Mouse (Mus musculus) forebrain, embryonic 14.5 days (tissue): ENCODE measurements around the gene Fgfr2. TPM values are rescaled to one million over a fixed set of nuclear protein-coding genes. Genes with fewer than 3 reads are reported as not detected.
A peak's percentile ranks its signal among the peaks of the same experiment; 100 is the strongest.

ENCODE experiments used
- ATAC-seq: fragments of 200-750 bp; cut with Nextera tagmentation; 2 replicates; pipeline ENCODE4 v1.8.0; 2017; ENCODE audit warnings: mild to moderate bottlenecking, moderate library complexity
- DNase-seq: peaks from one replicate; pipeline ENCODE4 v3.0.0-alpha.2; 2015; ENCODE audit warnings: low spot score
- H3K27ac ChIP-seq: fragments of 300-500 bp; sonication (generic); 2 replicates; pipeline ENCODE4 v1.5.1; 2014; ENCODE audit warnings: low read depth, mild to moderate bottlenecking, control low read depth, low read length, moderate library complexity
- H3K27me3 ChIP-seq: fragments of 300-500 bp; sonication (generic); replicated peaks from 2 replicates; pipeline ENCODE4 v1.6.1; 2014; ENCODE audit warnings: low read length, control low read depth, mixed read lengths; ENCODE audit not compliant: control insufficient read depth, insufficient read depth
- H3K36me3 ChIP-seq: fragments of 300-500 bp; sonication (generic); 2 replicates; pipeline ENCODE4 v1.6.1; 2014; ENCODE audit warnings: low read length, control low read depth; ENCODE audit not compliant: control insufficient read depth, insufficient read depth
- H3K4me1 ChIP-seq: fragments of 300-500 bp; sonication (generic); 2 replicates; pipeline ENCODE4 v1.6.1; 2014; ENCODE audit warnings: antibody characterized with exemption, low read length, control low read depth; ENCODE audit not compliant: control insufficient read depth, insufficient read depth
- H3K4me2 ChIP-seq: fragments of 300-500 bp; sonication (generic); 2 replicates; pipeline ENCODE4 v1.6.1; 2014; ENCODE audit warnings: mild to moderate bottlenecking, control low read depth, low read length
- H3K4me3 ChIP-seq: fragments of 300-500 bp; sonication (generic); 2 replicates; pipeline ENCODE4 v1.5.1; 2014; ENCODE audit warnings: low read depth, low read length, control low read depth
- H3K9ac ChIP-seq: fragments of 300-500 bp; sonication (generic); 2 replicates; pipeline ENCODE4 v1.6.1; 2014; ENCODE audit warnings: mild to moderate bottlenecking, low read length, control low read depth, moderate library complexity
- H3K9me3 ChIP-seq: fragments of 300-500 bp; sonication (generic); replicated peaks from 2 replicates; pipeline ENCODE4 v1.6.1; 2016; ENCODE audit warnings: low read length, control low read depth, mixed read lengths; ENCODE audit not compliant: control insufficient read depth
- WGBS: fragments of 180-500 bp; shearing (Covaris S2); extraction: QIAGEN DNeasy Blood & Tissue Kit; methylation state at CpG from one replicate; pipeline ENCODE4 v1.1.7; 2014; 5-methylcytosine and 5-hydroxymethylcytosine counted together
- polyA plus RNA-seq: library from polyadenylated mRNA; unstranded; fragments of >200 nt; fragmentation: Nextera tagmentation; extraction: Ambion mirVana; gene quantifications from 2 replicates; pipeline ENCODE4 v1.2.1, GENCODE M21; 2014

Gene Fgfr2
- polyA plus RNA-seq, 1 experiment from 2014 or later, result 35.9 TPM

DNA sequence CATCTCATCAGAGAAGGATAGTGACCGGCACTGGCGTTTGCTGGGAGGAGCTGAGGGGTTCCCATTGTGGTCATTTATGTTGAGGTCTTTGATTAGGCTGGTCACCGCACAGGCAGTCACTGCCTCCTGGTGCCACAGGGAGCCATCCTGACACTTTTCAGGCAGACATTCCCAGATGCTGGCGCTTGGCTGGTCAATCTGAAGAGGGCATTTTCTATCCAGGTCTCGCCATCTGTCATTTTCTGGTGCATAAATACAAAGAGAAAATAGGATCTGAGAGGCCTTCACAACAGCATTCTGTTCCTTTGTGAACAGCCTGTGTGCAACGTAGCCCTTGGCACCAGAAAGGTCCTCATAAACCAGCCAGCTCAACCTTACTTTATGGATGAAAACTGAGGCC is 363.2 kb downstream of the Fgfr2 start:
- DNase-seq, result peak; percentile 55

DNA sequence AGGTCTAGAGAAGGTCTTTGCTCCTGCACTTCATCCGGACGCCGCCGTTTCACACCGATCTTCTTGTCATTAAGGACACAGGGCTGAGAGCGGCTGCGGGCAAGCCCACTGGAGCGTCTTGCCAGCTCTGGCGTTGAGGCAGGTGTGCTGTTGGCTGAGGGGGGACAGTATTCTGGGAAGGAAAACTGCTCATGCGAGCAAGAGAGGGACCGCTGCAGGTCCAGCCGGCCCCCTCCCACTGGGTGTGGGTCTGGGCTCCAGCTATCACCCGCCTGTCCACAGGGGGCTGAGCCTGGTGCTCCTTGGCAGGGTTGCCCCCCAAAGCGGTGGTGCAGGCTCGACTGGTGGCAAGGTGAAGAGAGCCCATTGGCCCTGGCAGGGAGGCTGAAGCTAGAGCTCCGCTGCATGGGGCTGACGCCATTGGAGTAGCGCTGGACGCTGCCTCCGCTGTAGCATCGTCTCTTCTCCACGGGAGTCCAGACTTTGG is 363.7 kb downstream of the Fgfr2 start:
- no peak for DNase-seq
- peak; percentile 35; the same call in 1 of the 2 replicates for ATAC-seq
- Histone ChIP-seq H3K4me2 (no peak overlapping the region), H3K4me1 (peaks cover 4% of the 10 kb centered on the region; the same call in 1 of the 2 replicates), H3K4me3 (no peak overlapping the region), H3K27ac (peak overlapping the region; percentile 78; the same call in 1 of the 2 replicates), H3K36me3 (peaks cover 34% of the 10 kb centered on the region), H3K9ac (no peak overlapping the region), H3K27me3 (no peaks in the 10 kb centered on the region), H3K9me3 (no peaks in the 10 kb centered on the region)
- 86% methylated on average over 22 of the region's 22 CpGs for WGBS

More for the DNA sequence above, 363.2 kb downstream of the Fgfr2 start:
- Histone ChIP-seq H3K4me2 (no peak overlapping the region), H3K36me3 (peaks cover 37% of the 10 kb centered on the region), H3K9me3 (no peaks in the 10 kb centered on the region), H3K4me3 (no peak overlapping the region), H3K27ac (peak overlapping the region; percentile 78), H3K4me1 (no peaks in the 10 kb centered on the region; the same call in 1 of the 2 replicates), H3K27me3 (no peaks in the 10 kb centered on the region), H3K9ac (no peak overlapping the region)
- WGBS, result 71% methylated on average over 6 of the region's 6 CpGs
- peak; percentile 42; the same call in 1 of the 2 replicates for ATAC-seq

- 0 out of 2 replicates have a peak, but pooled peaks have one; percentile 42 for ATAC-seq
- Histone ChIP-seq H3K27ac (no peak overlapping the region), H3K4me2 (no peak overlapping the region), H3K4me3 (no peak overlapping the region), H3K4me1 (peaks cover 10% of the 10 kb centered on the region; the same call in 1 of the 2 replicates), H3K9me3 (no peaks in the 10 kb centered on the region), H3K36me3 (peaks cover 33% of the 10 kb centered on the region), H3K27me3 (no peaks in the 10 kb centered on the region), H3K9ac (no peak overlapping the region)
- 51% methylated on average over 5 of the region's 5 CpGs for WGBS
- peak; percentile 45 for DNase-seq
Observed at GRCm38 (mm10) chr7:132758875-132759274, 364.3 kb downstream of the Fgfr2 start.

DNA sequence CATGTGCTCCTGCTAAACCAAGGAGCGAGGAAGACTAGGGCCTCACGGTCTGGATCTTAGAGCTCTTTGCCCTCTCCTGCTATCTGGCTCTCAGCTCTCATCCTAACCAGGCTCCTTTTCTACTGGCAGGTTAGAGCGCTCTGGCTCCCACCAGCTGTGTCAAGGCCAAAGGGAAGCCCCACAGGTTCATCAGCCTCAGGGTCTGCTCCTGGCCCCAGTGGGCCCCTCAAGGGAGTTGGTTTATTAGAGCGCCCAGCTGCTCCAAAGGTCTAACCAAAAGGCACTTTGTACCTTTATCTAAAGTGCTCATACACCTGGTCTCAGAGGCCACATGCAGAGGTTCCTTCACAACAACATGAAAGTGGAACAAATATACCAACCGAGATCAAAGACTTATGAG is 366.8 kb downstream of the Fgfr2 start:
- no peak for ATAC-seq

DNA sequence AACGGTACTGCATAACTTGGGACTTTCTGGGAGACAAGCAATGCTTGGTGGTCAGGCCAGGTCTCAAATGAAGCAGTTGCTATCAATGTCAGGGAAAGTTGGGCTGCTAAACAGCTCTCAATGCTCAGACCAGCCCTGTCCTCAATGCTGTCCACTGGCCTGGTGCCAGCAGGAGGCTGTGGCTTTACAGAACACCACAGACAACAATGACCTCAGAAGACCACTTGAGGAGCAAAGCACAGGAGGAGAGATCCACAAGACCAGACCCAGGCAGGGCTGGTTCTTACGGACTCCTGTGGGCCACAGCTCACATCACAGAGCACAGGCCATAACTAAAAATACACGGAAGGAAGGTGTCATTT is 368.8 kb downstream of the Fgfr2 start:
- 75% methylated on average over 3 of the region's 3 CpGs for WGBS
- no peaks in the 10 kb centered on the region for H3K27me3 ChIP-seq
- DNase-seq, result no peak
- no peak overlapping the region for H3K9ac ChIP-seq
- H3K36me3 ChIP-seq, result peaks cover 29% of the 10 kb centered on the region
- H3K4me2 ChIP-seq, result no peak overlapping the region
- no peaks in the 10 kb centered on the region for H3K9me3 ChIP-seq
- H3K4me3 ChIP-seq, result no peak overlapping the region
- peak overlapping the region; percentile 48; the same call in 1 of the 2 replicates for H3K27ac ChIP-seq
- H3K4me1 ChIP-seq, result peaks cover 14% of the 10 kb centered on the region; the same call in 1 of the 2 replicates
- ATAC-seq, result peak; percentile 58

More for the DNA sequence above, 366.8 kb downstream of the Fgfr2 start:
- Histone ChIP-seq H3K4me3 (no peak overlapping the region), H3K4me1 (peaks cover 14% of the 10 kb centered on the region; the same call in 1 of the 2 replicates), H3K27ac (no peak overlapping the region), H3K4me2 (no peak overlapping the region), H3K27me3 (no peaks in the 10 kb centered on the region), H3K36me3 (peaks cover 31% of the 10 kb centered on the region), H3K9ac (no peak overlapping the region), H3K9me3 (no peaks in the 10 kb centered on the region)
- no peak for DNase-seq
- 92% methylated on average over 5 of the region's 5 CpGs for WGBS

DNA sequence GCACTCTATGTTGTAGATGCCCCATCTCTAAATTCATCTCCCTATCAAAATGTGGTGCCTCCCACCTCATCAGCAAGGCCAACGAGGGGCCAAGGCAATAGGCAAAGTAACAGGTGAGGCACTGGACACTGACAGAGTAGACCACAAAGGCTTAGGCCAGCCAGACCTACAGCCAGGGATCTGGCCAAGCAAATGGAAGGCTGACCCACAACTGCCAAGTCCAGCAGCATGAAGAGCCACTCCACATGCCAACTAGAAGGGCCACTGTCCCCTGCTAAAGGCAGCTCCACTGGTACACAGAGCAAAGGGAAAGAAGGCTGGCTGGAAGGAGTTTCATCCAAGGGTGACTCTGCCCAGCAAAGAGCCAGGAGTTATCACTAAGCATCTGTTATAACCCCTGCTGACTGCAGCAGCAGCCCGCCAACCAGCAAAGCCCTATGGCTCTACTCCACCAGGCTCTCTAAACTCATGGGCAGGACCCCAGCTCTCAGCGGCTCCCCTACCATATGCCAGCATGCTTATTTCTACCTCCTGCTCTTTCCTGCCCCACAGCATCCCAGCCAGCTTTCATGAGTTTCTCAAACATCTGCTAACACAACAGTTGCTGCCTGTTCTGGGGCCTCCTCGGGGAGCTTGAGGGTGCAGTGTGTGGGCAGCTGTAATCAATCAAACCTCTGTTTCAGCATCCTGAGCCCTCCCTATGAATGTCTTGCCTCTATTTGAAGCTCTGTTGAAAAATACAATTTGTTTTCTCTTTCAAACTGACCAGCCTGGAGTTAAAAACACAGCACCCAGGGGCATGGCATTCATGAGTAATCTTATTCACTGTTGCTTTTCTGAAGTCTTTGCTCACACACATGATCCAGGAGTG is 369.4 kb downstream of the Fgfr2 start:
- peak; percentile 28 for DNase-seq
- Histone ChIP-seq H3K9ac (0 out of 2 replicates have a peak overlapping the region, but pooled peaks have one; percentile 21), H3K27ac (peak overlapping the region; percentile 48; the same call in 1 of the 2 replicates), H3K36me3 (peaks cover 24% of the 10 kb centered on the region), H3K4me1 (peaks cover 14% of the 10 kb centered on the region; the same call in 1 of the 2 replicates), H3K4me2 (no peak overlapping the region), H3K4me3 (no peak overlapping the region), H3K9me3 (no peaks in the 10 kb centered on the region), H3K27me3 (no peaks in the 10 kb centered on the region)
- ATAC-seq, result peak; percentile 57
- WGBS, result 54% methylated on average over 4 of the region's 4 CpGs

GRCm38 (mm10) chr7:132751716-132752115 is 371.4 kb downstream of the Fgfr2 start:
- Histone ChIP-seq H3K27me3 (no peaks in the 10 kb centered on the region), H3K4me2 (no peak overlapping the region), H3K4me1 (peaks cover 14% of the 10 kb centered on the region; the same call in 1 of the 2 replicates), H3K27ac (no peak overlapping the region), H3K9ac (no peak overlapping the region), H3K9me3 (no peaks in the 10 kb centered on the region), H3K4me3 (no peak overlapping the region), H3K36me3 (peaks cover 12% of the 10 kb centered on the region)
- WGBS, result 60% methylated on average over 2 of the region's 2 CpGs
- DNase-seq (no peak), ATAC-seq (no peak)

- WGBS, result 97% methylated on average over 11 of the region's 11 CpGs
- Histone ChIP-seq H3K36me3 (peaks cover 13% of the 10 kb centered on the region; the same call in 1 of the 2 replicates), H3K9me3 (no peaks in the 10 kb centered on the region), H3K4me1 (peaks cover 10% of the 10 kb centered on the region; the same call in 1 of the 2 replicates), H3K27ac (no peak overlapping the region), H3K9ac (no peak overlapping the region), H3K4me3 (no peak overlapping the region), H3K27me3 (no peaks in the 10 kb centered on the region), H3K4me2 (no peak overlapping the region)
- ATAC-seq (no peak), DNase-seq (no peak)
Observed at GRCm38 (mm10) chr7:132749504-132749903, 373.6 kb downstream of the Fgfr2 start.
